Mouse (Mus musculus) splenic B cell, adult 2 months (primary cell): Measurements from ENCODE around the gene Dars2.
A peak's percentile ranks its signal among the peaks of the same experiment; 100 is the strongest.

Experiments used
- DNase-seq: peaks from one replicate; pipeline ENCODE4 v3.0.0-alpha.2; 2011; ENCODE audit warnings: low read depth, low spot score
- H3K27me3 ChIP-seq: 2 replicates; pipeline ENCODE4 v1.6.1; 2012; ENCODE audit warnings: mild to moderate bottlenecking, low read length, moderate library complexity, mixed read lengths; ENCODE audit not compliant: control insufficient read depth, poor library complexity, insufficient read depth, severe bottlenecking
- H3K36me3 ChIP-seq: 2 replicates; pipeline ENCODE4 v1.6.1; 2012; ENCODE audit warnings: mild to moderate bottlenecking, low read length, moderate library complexity, mixed read lengths; ENCODE audit not compliant: control insufficient read depth, poor library complexity, insufficient read depth, severe bottlenecking

Gene Dars2

DNA sequence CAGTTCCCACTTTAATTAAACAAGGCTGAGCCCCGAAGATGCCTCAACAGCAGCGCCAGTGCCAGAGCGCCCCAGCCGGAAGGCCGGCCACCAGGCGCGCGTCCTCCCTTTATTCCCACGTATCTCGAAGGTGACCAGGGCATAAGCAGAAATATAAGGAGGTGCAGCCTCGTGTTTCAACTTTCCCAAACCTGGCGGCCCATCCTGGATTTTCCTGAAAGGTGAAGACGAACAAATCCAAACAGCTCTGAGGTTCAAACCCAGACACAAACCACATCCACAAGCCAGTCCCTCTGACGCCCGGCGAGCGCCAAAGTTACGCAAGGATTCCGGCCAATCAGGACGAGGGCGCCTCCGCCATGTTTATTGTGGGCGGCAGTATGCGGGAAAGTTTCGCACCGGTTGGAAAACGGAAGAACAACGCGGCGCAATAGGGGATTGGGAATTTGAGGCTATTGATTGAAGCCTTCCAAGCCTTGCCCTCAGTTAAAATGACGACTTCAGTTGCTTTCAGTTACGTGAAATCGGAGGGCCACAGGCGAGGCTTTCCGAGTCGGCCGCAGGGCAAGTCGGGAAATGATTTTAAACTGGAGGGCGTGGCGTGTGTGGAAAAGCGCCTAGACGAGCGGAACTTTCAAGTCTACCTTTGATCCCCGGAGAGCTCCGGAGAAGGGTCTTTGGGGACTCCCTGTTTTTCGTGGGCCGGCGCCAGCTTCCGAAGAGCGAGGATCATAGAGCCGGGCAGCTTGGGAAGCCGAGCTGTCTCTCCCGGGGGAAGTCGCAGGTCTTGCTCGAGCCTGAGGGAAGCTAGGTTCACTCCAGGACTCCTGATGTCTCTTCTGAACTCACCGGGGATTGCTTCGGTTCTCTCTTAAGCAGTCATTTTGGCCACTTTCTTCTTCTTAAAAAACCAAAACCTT, at the start of gene Dars2, which contains the start of gene Cenpl:
Gene Dars2, minus strand, starts transcription at position 307 of the 920 bp plus-strand sequence.
Gene Cenpl, plus strand, starts transcription at position 362 of the 920 bp plus-strand sequence.
- Histone ChIP-seq H3K27me3 (no peaks in the 10 kb centered on the region; the same call in 1 of the 2 replicates), H3K36me3 (no peaks in the 10 kb centered on the region)
- DNase-seq, result peak; percentile 94

DNA sequence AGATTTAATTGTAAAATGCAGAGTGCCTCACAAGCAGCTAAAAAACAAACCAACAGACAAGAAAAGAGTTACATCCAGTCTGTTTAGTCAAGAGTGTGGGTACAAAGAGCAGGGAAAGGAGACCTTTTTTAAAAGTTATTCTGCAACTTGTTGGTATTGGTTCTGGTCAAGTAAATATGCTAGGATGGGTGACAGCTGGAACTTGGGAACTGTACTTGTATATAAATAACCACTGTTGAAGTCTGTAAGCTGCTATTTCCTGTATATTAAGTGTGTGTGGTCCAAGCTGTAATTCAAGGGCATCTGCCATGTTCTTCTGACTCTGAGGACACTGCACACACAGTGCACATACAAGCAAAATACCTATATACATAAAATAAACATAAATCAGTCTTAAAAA, 44.1 kb upstream of the Dars2 start:
- DNase-seq, result no peak
- Histone ChIP-seq H3K36me3 (peaks cover 4% of the 10 kb centered on the region; the same call in 1 of the 2 replicates), H3K27me3 (no peaks in the 10 kb centered on the region; the same call in 1 of the 2 replicates)

DNA sequence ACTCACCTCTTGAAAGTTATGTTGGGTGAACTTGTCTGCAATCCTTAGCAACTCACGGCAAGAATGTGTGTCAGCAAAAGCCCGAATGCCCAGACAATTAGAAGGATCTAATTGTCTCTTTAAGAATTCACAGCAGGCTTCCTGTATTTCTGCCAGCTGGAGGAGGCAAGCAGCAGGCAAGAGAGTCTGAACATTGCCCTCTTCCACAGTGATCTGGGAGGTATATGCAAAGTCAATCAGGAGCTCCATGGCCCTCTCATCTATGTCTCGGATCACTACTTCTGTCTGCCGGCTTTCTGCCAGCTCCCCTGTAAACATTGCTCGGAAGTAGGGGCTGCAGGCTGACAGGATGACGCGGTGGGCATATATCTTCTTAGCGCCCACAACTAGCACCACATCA, 38.8 kb upstream of the Dars2 start:
- DNase-seq, result no peak
- H3K36me3 ChIP-seq, result peaks cover 10% of the 10 kb centered on the region; the same call in 1 of the 2 replicates
- no peaks in the 10 kb centered on the region for H3K27me3 ChIP-seq

- Histone ChIP-seq H3K27me3 (no peaks in the 10 kb centered on the region), H3K36me3 (peaks cover 20% of the 10 kb centered on the region)
- no peak for DNase-seq
These were observed 33.4 kb upstream of the Dars2 start for GRCm38 (mm10) chr1:161103842-161104241.

DNA sequence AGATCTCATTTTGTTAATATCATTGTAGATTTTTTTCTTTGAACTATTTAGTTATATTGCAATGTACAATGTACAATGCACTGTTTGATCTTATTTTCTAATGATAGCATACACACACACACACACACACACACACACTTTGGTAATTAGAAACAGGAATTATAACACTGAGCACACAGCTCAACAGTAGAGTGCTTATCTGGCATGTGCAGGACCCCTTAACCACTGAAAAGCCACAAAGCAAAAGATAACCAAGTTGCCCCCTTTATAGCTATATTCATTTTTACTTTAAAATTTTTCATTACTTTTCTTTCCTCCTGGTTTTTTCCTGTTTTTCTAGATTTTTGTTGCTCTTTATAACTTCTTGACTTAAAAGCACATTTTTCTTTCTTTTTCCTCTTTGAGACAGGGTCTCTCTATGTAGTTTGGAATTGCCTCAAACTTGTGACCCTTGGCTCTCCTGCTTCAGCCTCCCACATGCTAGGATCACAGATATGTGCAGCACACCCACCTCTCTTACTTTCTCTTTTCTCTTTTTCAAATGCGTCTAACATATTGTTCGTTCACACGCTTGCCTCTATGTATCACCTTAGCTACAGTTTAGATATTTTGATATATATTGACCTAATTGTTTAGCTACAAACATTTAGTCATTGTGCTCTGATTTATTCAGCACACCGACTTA, 29.4 kb upstream of the Dars2 start:
- no peak for DNase-seq
- peaks cover 12% of the 10 kb centered on the region for H3K36me3 ChIP-seq
- H3K27me3 ChIP-seq, result no peaks in the 10 kb centered on the region

- no peaks in the 10 kb centered on the region for H3K27me3 ChIP-seq
- no peaks in the 10 kb centered on the region; the same call in none of the 2 replicates for H3K36me3 ChIP-seq
- DNase-seq, result no peak
These were observed 6.8 kb upstream of the Dars2 start for GRCm38 (mm10) chr1:161077243-161077642.

- peak; percentile 26 for DNase-seq
- Histone ChIP-seq H3K27me3 (no peaks in the 10 kb centered on the region), H3K36me3 (no peaks in the 10 kb centered on the region; the same call in 1 of the 2 replicates)
These were observed 5.8 kb upstream of the Dars2 start for GRCm38 (mm10) chr1:161076238-161076637.

DNA sequence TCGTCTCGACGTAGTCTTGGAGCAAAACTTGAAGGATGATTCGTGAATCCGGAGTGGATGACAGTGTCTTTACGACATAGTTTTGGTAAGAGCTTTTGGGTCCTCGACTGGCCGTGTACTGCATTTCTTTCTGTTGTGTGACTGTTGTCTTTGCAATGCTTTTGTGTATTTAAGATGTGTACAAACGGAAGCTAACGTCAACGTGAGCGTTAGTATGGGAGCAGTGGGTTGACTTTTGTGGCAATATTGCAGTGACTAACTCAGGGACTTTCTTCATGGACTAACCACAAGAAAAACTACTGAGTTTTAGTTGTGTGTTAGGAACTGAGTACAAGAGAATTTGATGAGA, 788 bp upstream of the Dars2 start:
- no peaks in the 10 kb centered on the region for H3K27me3 ChIP-seq
- no peak for DNase-seq

GRCm38 (mm10) chr1:161063351-161063750, 7.1 kb downstream of the Dars2 start:
- Histone ChIP-seq H3K27me3 (no peaks in the 10 kb centered on the region; the same call in 1 of the 2 replicates), H3K36me3 (peaks cover 5% of the 10 kb centered on the region)
- DNase-seq, result no peak

More for the DNA sequence above, 788 bp upstream of the Dars2 start:
- no peaks in the 10 kb centered on the region for H3K36me3 ChIP-seq

GRCm38 (mm10) chr1:161057164-161057563, 13.3 kb downstream of the Dars2 start:
- H3K36me3 ChIP-seq, result peaks cover 5% of the 10 kb centered on the region
- H3K27me3 ChIP-seq, result no peaks in the 10 kb centered on the region
- DNase-seq, result no peak

DNA sequence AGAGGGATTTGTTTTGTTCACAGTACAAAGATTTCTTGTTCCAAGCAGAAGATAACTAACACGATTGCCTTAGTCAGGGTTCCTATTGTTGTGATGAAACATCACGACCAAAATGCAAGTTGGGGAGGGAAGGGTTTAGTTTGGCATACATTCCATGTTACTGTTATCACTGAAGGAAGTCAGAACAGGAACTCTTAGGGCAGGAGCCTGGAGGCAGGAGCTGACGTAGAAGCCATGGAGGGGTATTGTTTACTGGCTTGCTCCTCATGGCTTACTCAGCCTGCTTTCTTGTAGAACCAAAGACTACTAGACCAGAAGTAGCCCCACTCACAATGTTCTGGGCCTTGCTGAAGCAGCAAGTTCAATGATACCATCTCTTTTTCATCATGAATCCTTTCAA, 23.5 kb downstream of the Dars2 start:
- Histone ChIP-seq H3K27me3 (no peaks in the 10 kb centered on the region), H3K36me3 (peaks cover 2% of the 10 kb centered on the region)
- no peak for DNase-seq

- Histone ChIP-seq H3K36me3 (peaks cover 12% of the 10 kb centered on the region), H3K27me3 (no peaks in the 10 kb centered on the region)
- no peak for DNase-seq
These were observed 29.0 kb downstream of the Dars2 start for GRCm38 (mm10) chr1:161041261-161042020.

DNA sequence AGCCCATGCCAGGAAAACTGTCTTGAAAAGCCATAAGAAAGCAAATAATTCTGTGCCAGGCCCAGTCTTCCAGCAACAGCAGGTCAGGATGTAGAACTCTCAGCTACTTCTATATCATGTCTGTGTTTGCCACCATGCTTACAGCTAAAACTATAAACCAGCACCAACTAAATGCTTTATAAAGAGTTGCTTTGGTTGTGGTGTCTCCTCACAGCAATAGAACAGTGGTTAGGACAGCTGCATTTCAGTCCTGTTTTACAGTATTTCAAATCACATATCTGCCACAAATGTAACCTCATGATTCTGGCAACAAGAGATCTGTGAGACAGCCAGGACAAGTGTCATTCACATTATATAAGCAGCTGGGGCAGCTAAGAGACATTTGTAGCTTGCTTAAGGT, 29.6 kb downstream of the Dars2 start:
- Histone ChIP-seq H3K27me3 (no peaks in the 10 kb centered on the region), H3K36me3 (peaks cover 17% of the 10 kb centered on the region)
- DNase-seq, result no peak

DNA sequence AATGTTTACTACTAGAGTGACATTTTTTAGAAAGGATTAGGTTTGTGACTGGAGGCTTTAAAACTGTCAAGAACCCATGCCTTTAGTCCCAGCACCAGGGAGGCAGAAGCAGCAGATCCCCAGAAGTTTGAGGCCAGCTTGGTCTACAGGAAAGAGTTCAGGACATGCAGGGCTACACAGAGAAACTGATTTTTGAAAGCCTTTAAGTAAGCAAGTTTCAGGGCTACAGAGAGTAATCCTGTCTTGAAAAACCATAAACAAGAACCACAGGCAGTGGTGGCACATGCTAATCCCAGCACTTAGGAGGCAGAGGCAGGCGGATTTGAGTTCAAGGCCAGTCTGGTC, 30.1 kb downstream of the Dars2 start:
- Histone ChIP-seq H3K27me3 (no peaks in the 10 kb centered on the region), H3K36me3 (peaks cover 18% of the 10 kb centered on the region)
- DNase-seq, result no peak
